Mouse (Mus musculus) liver, adult 2 months (tissue): ENCODE measurements around the gene Pard3. TPM values are rescaled to one million over a fixed set of nuclear protein-coding genes. Genes with fewer than 3 reads are reported as not detected.

Source experiments
- DNase-seq: peaks from one replicate; pipeline ENCODE4 v3.0.0-alpha.2; 2011; ENCODE audit warnings: low read depth, low spot score; ENCODE audit errors: extremely low read depth
- H3K27ac ChIP-seq: fragments of 200-500 bp; replicated peaks from 2 replicates; pipeline ENCODE4 v1.5.1; 2012; ENCODE audit warnings: low read depth, mild to moderate bottlenecking, control low read depth, inconsistent platforms, low read length; ENCODE audit not compliant: insufficient read depth
- H3K27me3 ChIP-seq: fragments of 200-500 bp; 2 replicates; pipeline ENCODE4 v1.6.1; 2012; ENCODE audit warnings: mild to moderate bottlenecking, moderate library complexity, low read length, inconsistent platforms; ENCODE audit not compliant: control insufficient read depth, insufficient read depth
- H3K36me3 ChIP-seq: fragments of 200-500 bp; 2 replicates; pipeline ENCODE4 v1.6.1; 2012; ENCODE audit warnings: low read length, inconsistent platforms; ENCODE audit not compliant: control insufficient read depth, insufficient read depth
- H3K4me1 ChIP-seq: fragments of 200-500 bp; 2 replicates; pipeline ENCODE4 v1.6.1; 2011; ENCODE audit warnings: low read length; ENCODE audit not compliant: control insufficient read depth, insufficient read depth
- H3K4me3 ChIP-seq: fragments of 200-500 bp; 2 replicates; pipeline ENCODE4 v1.5.1; 2011; ENCODE audit warnings: low read depth, mild to moderate bottlenecking, control low read depth, low read length, moderate library complexity; ENCODE audit not compliant: insufficient read depth
- H3K79me2 ChIP-seq: fragments of 200-500 bp; 2 replicates; pipeline ENCODE4 v1.6.1; 2012; ENCODE audit warnings: inconsistent platforms, mild to moderate bottlenecking, low read length, moderate library complexity; ENCODE audit not compliant: control insufficient read depth, insufficient read depth
- H3K9ac ChIP-seq: fragments of 200-500 bp; 2 replicates; pipeline ENCODE4 v1.6.1; 2012; ENCODE audit warnings: low read depth, mild to moderate bottlenecking, control low read depth, inconsistent platforms, low read length
- CTCF ChIP-seq: fragments of 200-500 bp; IDR thresholded peaks from 2 replicates; pipeline ENCODE4 v1.5.1; 2011; ENCODE audit warnings: low read depth, low read length, control low read depth
- POLR2A ChIP-seq: fragments of 200-500 bp; IDR thresholded peaks from 2 replicates; pipeline ENCODE4 v1.6.1; 2011; ENCODE audit warnings: low read length, control low read depth; ENCODE audit not compliant: insufficient read depth; ENCODE audit errors: extremely low read depth
- WGBS: fragments of 180-500 bp; shearing (Covaris S2); methylation state at CpG from one replicate; pipeline ENCODE4 v1.1.7; 2018; 5-methylcytosine and 5-hydroxymethylcytosine counted together
- polyA plus RNA-seq: library from polyadenylated mRNA; depleted of rRNA; stranded (reverse); fragments of >200 nt; gene quantifications from 2 replicates; pipeline ENCODE4 v1.2.3, GENCODE M21; 2012
- total RNA-seq: library from RNA; depleted of rRNA; stranded (reverse); fragments of >200 nt; gene quantifications from 2 replicates; pipeline ENCODE4 v1.2.3, GENCODE M21; 2014

Pard3 gene
- total and polyA plus RNA-seq, 2 experiments, result 47.4 to 61.4 TPM

- Histone ChIP-seq H3K79me2 (peaks cover 36% of the 10 kb centered on the region; the same call in 1 of the 2 replicates), H3K36me3 (no peaks in the 10 kb centered on the region), H3K4me1 (peaks cover 42% of the 10 kb centered on the region), H3K27me3 (no peaks in the 10 kb centered on the region), H3K4me3 (no peak overlapping the region), H3K27ac (0 out of 2 replicates have a peak overlapping the region, but pooled peaks have one; percentile 44), H3K9ac (no peak overlapping the region)
- DNase-seq, result peak; percentile 94
- TF ChIP-seq POLR2A (no peak), CTCF (no peak)
- WGBS, result 31% methylated on average over 7 of the region's 7 CpGs
Measured at GRCm38 (mm10) chr8:127185897-127186296, 122.2 kb downstream of the Pard3 start.

- H3K79me2 ChIP-seq, result peaks cover 42% of the 10 kb centered on the region; the same call in 1 of the 2 replicates
- H3K4me3 ChIP-seq, result no peak overlapping the region
- no peaks in the 10 kb centered on the region for H3K36me3 ChIP-seq
- peaks cover 17% of the 10 kb centered on the region for H3K4me1 ChIP-seq
- H3K27me3 ChIP-seq, result no peaks in the 10 kb centered on the region
- H3K9ac ChIP-seq, result no peak overlapping the region
- H3K27ac ChIP-seq, result no peak overlapping the region
- DNase-seq, result no peak
- TF ChIP-seq CTCF (no peak), POLR2A (no peak)
Measured at GRCm38 (mm10) chr8:127188671-127189070, 125.0 kb downstream of the Pard3 start.

- peak; percentile 56 for DNase-seq
Measured at GRCm38 (mm10) chr8:127190350-127190749, 126.7 kb downstream of the Pard3 start.

GRCm38 (mm10) chr8:127191387-127191786 lies 127.7 kb downstream of the Pard3 start:
- H3K4me3 ChIP-seq, result no peak overlapping the region
- H3K27ac ChIP-seq, result no peak overlapping the region
- peaks cover 44% of the 10 kb centered on the region; the same call in 1 of the 2 replicates for H3K79me2 ChIP-seq
- WGBS, result 47% methylated on average over 5 of the region's 5 CpGs
- H3K36me3 ChIP-seq, result no peaks in the 10 kb centered on the region
- H3K9ac ChIP-seq, result no peak overlapping the region
- TF ChIP-seq POLR2A (no peak), CTCF (peak; percentile 62)
- no peak for DNase-seq
- no peaks in the 10 kb centered on the region for H3K27me3 ChIP-seq
- H3K4me1 ChIP-seq, result peaks cover 10% of the 10 kb centered on the region

More at GRCm38 (mm10) chr8:127190350-127190749, 126.7 kb downstream of the Pard3 start:
- peaks cover 13% of the 10 kb centered on the region for H3K4me1 ChIP-seq
- no peak overlapping the region for H3K4me3 ChIP-seq
- H3K27me3 ChIP-seq, result no peaks in the 10 kb centered on the region
- WGBS, result 51% methylated on average over 7 of the region's 7 CpGs
- H3K9ac ChIP-seq, result no peak overlapping the region
- H3K79me2 ChIP-seq, result peaks cover 41% of the 10 kb centered on the region; the same call in 1 of the 2 replicates
- no peaks in the 10 kb centered on the region for H3K36me3 ChIP-seq
- TF ChIP-seq POLR2A (no peak), CTCF (peak; percentile 44)
- no peak overlapping the region for H3K27ac ChIP-seq

- no peak for TF ChIP-seq POLR2A
- no peak for TF ChIP-seq CTCF
- H3K9ac ChIP-seq, result no peak overlapping the region
- no peaks in the 10 kb centered on the region for H3K36me3 ChIP-seq
- H3K27ac ChIP-seq, result no peak overlapping the region
- H3K79me2 ChIP-seq, result peaks cover 43% of the 10 kb centered on the region; the same call in 1 of the 2 replicates
- no peaks in the 10 kb centered on the region for H3K27me3 ChIP-seq
- H3K4me3 ChIP-seq, result no peak overlapping the region
- 76% methylated on average over 6 of the region's 6 CpGs for WGBS
- no peak for DNase-seq
- peaks cover 7% of the 10 kb centered on the region for H3K4me1 ChIP-seq
Measured at GRCm38 (mm10) chr8:127191824-127192223, 128.1 kb downstream of the Pard3 start.

- DNase-seq, result no peak
- no peaks in the 10 kb centered on the region for H3K27me3 ChIP-seq
- no peaks in the 10 kb centered on the region for H3K36me3 ChIP-seq
- 88% methylated on average over 10 of the region's 10 CpGs for WGBS
- peaks cover 45% of the 10 kb centered on the region; the same call in 1 of the 2 replicates for H3K79me2 ChIP-seq
- H3K4me1 ChIP-seq, result peaks cover 7% of the 10 kb centered on the region
- H3K27ac ChIP-seq, result no peak overlapping the region
- TF ChIP-seq POLR2A, result no peak
- no peak for TF ChIP-seq CTCF
- no peak overlapping the region for H3K9ac ChIP-seq
- no peak overlapping the region for H3K4me3 ChIP-seq
Measured at GRCm38 (mm10) chr8:127192331-127192730, 128.6 kb downstream of the Pard3 start.
